Mouse (Mus musculus) hindbrain, embryonic 10.5 days (tissue): ENCODE data around the gene Gnat1. TPM values are rescaled to one million over a fixed set of nuclear protein-coding genes. Genes with fewer than 3 reads are reported as not detected.
A peak's percentile ranks its signal among the peaks of the same experiment; 100 is the strongest.

ENCODE experiments used
- DNase-seq: peaks from one replicate; pipeline ENCODE4 v3.0.0-alpha.2; 2017; ENCODE audit warnings: low spot score
- H3K27ac ChIP-seq: fragments of 300-500 bp; sonication (generic); 2 replicates; pipeline ENCODE4 v1.5.1; 2016; ENCODE audit warnings: mild to moderate bottlenecking, moderate library complexity
- H3K27me3 ChIP-seq: fragments of 300-500 bp; sonication (generic); 2 replicates; pipeline ENCODE4 v1.6.1; 2016; ENCODE audit warnings: mild to moderate bottlenecking; ENCODE audit not compliant: poor library complexity, insufficient read depth, severe bottlenecking
- H3K36me3 ChIP-seq: fragments of 300-500 bp; sonication (generic); 2 replicates; pipeline ENCODE4 v1.6.1; 2016; ENCODE audit warnings: mild to moderate bottlenecking, moderate library complexity
- H3K4me1 ChIP-seq: fragments of 300-500 bp; sonication (generic); replicated peaks from 2 replicates; pipeline ENCODE4 v1.6.1; 2016; ENCODE audit warnings: mild to moderate bottlenecking
- H3K4me3 ChIP-seq: fragments of 300-500 bp; sonication (generic); 2 replicates; pipeline ENCODE4 v1.5.1; 2016; ENCODE audit warnings: mild to moderate bottlenecking, moderate library complexity
- H3K9me3 ChIP-seq: fragments of 300-500 bp; sonication (generic); 2 replicates; pipeline ENCODE4 v1.6.1; 2016; ENCODE audit warnings: mild to moderate bottlenecking, moderate library complexity
- WGBS: fragments of 180-500 bp; shearing (Covaris S2); methylation state at CpG from one replicate; pipeline ENCODE4 v1.1.7; 2016; 5-methylcytosine and 5-hydroxymethylcytosine counted together
- polyA plus RNA-seq: library from polyadenylated mRNA; unstranded; fragments of >200 nt; fragmentation: Nextera tagmentation; extraction: Ambion mirVana; gene quantifications from 2 replicates; pipeline ENCODE4 v1.2.1, GENCODE M21; 2016

The Gnat1 gene
- polyA plus RNA-seq, 1 experiment from 2014 or later: 3.1 TPM

DNA sequence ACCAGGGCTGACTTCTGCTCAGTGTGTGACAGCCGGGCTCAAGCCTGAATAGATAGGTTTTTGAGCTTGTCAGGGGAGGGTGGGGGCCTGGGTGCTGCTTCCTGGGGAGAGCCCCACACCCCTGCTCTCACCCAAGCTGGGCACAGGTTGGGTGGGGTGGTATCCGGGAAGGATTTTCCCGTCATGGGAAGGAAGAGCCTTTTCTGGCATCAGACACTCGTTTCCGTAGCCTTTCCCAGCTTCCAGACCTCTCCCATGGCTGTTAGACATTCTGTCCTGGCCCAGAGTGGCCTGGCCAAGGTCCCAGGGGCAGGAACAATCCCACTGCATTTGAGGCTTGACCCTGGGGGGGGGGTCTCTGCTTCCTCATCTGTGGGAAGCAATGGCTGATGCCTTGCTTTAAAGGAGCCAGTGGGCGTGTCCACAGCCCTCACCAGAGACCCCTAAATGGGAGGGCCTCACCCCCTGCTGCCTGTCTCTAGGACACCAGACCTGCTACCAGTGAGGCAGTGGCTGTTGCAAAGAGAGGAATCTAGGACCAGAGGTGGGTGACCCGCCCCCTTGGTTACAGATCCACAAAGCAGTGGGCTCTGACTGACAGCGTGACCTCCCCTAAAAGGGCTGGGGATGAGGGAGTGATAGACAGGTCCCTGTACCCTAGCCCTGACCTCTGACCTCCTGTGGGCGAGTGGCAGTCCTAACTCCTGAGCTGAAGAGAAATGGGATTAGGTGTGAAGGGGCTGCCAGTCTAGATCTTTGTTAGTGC is 17.5 kb upstream of the Gnat1 start:
- Histone ChIP-seq H3K27ac (peak overlapping the region; percentile 84), H3K4me3 (peak overlapping the region; percentile 31), H3K4me1 (peaks cover 93% of the 10 kb centered on the region), H3K36me3 (peaks cover 56% of the 10 kb centered on the region), H3K27me3 (peaks cover 60% of the 10 kb centered on the region), H3K9me3 (no peaks in the 10 kb centered on the region)
- 16% methylated on average over 9 of the region's 9 CpGs for WGBS
- peak; percentile 89 for DNase-seq

GRCm38 (mm10) chr9:107696106-107696479 is 16.6 kb upstream of the Gnat1 start:
- peaks cover 60% of the 10 kb centered on the region for H3K27me3 ChIP-seq
- no peaks in the 10 kb centered on the region for H3K9me3 ChIP-seq
- H3K4me3 ChIP-seq: peak overlapping the region; percentile 19; the same call in 1 of the 2 replicates
- peak overlapping the region; percentile 84 for H3K27ac ChIP-seq
- peaks cover 90% of the 10 kb centered on the region for H3K4me1 ChIP-seq
- H3K36me3 ChIP-seq: peaks cover 56% of the 10 kb centered on the region
- no peak for DNase-seq
- 33% methylated on average over 6 of the region's 6 CpGs for WGBS

DNA sequence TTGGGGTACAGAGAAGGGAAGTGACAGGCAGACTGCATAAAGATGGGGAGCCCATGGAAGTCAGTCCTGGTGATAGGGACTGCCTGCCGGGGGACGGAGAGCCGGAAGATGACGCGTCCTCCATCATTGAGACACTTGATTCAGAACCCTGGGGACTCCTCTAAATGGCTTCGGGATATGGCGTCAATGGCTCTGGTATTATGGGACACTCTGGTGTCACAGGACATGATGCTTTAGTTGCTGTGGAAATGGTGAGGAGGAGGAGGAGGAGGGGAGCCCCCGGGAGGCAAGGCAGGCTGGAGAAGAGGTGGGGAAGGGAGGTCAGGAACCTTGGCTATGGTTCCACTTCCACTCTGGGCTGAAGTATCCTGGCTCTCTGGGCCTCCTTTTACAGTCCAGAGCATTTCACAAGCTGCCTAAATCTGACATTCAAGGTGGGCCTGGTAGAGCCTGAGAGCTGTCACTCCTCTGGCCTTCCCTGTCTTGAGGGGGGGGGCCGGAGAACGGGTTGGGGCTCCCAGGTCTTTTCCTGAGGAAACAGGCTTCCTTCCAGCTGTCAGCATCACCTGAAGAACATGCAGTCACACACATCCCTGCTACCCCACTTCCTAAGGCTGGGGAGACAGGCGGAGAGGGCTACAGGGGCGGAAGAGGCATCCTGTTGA is 16.1 kb upstream of the Gnat1 start:
- H3K36me3 ChIP-seq: peaks cover 56% of the 10 kb centered on the region
- H3K27ac ChIP-seq: peak overlapping the region; percentile 84
- peaks cover 60% of the 10 kb centered on the region for H3K27me3 ChIP-seq

GRCm38 (mm10) chr9:107694627-107695026 is 15.1 kb upstream of the Gnat1 start:
- Histone ChIP-seq H3K4me1 (peaks cover 78% of the 10 kb centered on the region), H3K4me3 (no peak overlapping the region), H3K9me3 (no peaks in the 10 kb centered on the region), H3K27ac (peak overlapping the region; percentile 62), H3K36me3 (peaks cover 59% of the 10 kb centered on the region), H3K27me3 (peaks cover 60% of the 10 kb centered on the region)
- WGBS: 75% methylated on average over 7 of the region's 7 CpGs
- DNase-seq: no peak

More for the DNA sequence above, 16.1 kb upstream of the Gnat1 start:
- peaks cover 87% of the 10 kb centered on the region for H3K4me1 ChIP-seq
- H3K9me3 ChIP-seq: no peaks in the 10 kb centered on the region
- 81% methylated on average over 12 of the region's 12 CpGs for WGBS
- H3K4me3 ChIP-seq: peak overlapping the region; percentile 19; the same call in 1 of the 2 replicates
- DNase-seq: no peak

DNA sequence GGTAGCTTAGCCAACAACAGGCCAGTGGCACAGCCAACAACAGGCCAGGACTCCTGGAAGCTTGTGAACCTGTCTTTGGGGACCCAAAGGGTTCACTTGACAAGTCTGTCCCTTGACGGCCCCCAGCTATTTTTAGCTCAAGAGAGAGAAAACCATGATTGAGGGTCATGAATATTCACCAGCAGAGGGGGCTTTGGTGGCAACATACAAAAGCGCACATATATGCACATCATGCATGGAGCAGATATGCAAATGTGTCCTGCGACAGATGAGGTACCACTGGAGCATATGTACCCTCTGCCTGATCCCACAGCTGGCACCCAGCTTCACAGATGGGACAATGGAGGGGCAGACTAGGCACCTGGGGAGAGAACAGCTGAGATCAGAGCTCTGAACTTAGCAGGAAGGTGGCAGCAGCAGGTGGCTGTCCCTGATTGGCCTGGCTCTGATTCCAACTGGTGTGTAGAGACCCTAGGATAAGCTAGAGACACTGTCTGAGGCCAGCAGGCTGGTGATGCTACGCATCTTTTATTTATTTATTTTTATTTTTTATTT is 14.0 kb upstream of the Gnat1 start:
- H3K4me3 ChIP-seq: no peak overlapping the region
- H3K4me1 ChIP-seq: peaks cover 67% of the 10 kb centered on the region
- H3K27me3 ChIP-seq: peaks cover 71% of the 10 kb centered on the region
- H3K9me3 ChIP-seq: no peaks in the 10 kb centered on the region
- no peak overlapping the region; the same call in 1 of the 2 replicates for H3K27ac ChIP-seq
- 71% methylated on average over 4 of the region's 4 CpGs for WGBS
- DNase-seq: no peak
- peaks cover 70% of the 10 kb centered on the region for H3K36me3 ChIP-seq

- DNase-seq: no peak
- Histone ChIP-seq H3K4me3 (no peak overlapping the region), H3K27me3 (peaks cover 77% of the 10 kb centered on the region), H3K27ac (peak overlapping the region; percentile 19; the same call in 1 of the 2 replicates), H3K36me3 (peaks cover 77% of the 10 kb centered on the region), H3K4me1 (peaks cover 59% of the 10 kb centered on the region), H3K9me3 (no peaks in the 10 kb centered on the region)
- WGBS: 75% methylated on average over 5 of the region's 5 CpGs
These were observed 13.3 kb upstream of the Gnat1 start for GRCm38 (mm10) chr9:107692785-107693184.

- H3K4me3 ChIP-seq: no peak overlapping the region
- H3K9me3 ChIP-seq: no peaks in the 10 kb centered on the region
- H3K27ac ChIP-seq: no peak overlapping the region
- peaks cover 49% of the 10 kb centered on the region for H3K4me1 ChIP-seq
- 83% methylated on average over 8 of the region's 8 CpGs for WGBS
- DNase-seq: no peak
- H3K36me3 ChIP-seq: peaks cover 96% of the 10 kb centered on the region
- peaks cover 85% of the 10 kb centered on the region for H3K27me3 ChIP-seq
These were observed 10.9 kb upstream of the Gnat1 start for GRCm38 (mm10) chr9:107690391-107690790.

GRCm38 (mm10) chr9:107688939-107689338 is 9.4 kb upstream of the Gnat1 start:
- Histone ChIP-seq H3K27me3 (peaks cover 74% of the 10 kb centered on the region), H3K36me3 (peaks cover 99% of the 10 kb centered on the region), H3K27ac (no peak overlapping the region; the same call in 1 of the 2 replicates), H3K4me3 (no peak overlapping the region), H3K4me1 (peaks cover 37% of the 10 kb centered on the region), H3K9me3 (no peaks in the 10 kb centered on the region)
- WGBS: 87% methylated on average over 7 of the region's 7 CpGs
- no peak for DNase-seq

DNA sequence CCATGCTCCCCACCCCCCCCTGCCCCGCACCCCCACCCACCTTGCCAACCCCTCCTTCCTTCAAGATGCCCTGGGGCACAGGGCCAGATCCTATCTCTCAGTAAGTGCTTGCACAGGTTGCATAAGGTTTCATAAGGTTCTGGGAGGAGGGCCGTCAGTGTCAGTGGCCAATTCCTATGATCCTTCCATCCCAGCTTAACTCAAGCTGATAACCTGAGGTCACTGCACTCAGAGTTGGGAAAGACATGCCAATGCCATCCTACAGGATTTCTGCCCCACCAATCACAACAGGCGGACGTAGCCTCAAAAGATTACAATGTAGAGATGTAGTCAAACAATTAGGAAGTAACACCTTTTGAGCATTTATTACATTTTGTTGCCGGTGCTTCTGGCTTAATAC is 8.9 kb upstream of the Gnat1 start:
- WGBS: 89% methylated on average over 5 of the region's 5 CpGs
- Histone ChIP-seq H3K36me3 (peaks cover 100% of the 10 kb centered on the region), H3K4me1 (peaks cover 33% of the 10 kb centered on the region)

GRCm38 (mm10) chr9:107685231-107685981 is 5.9 kb upstream of the Gnat1 start:
- DNase-seq: peak; percentile 69
- peaks cover 15% of the 10 kb centered on the region for H3K4me1 ChIP-seq
- H3K4me3 ChIP-seq: no peak overlapping the region
- H3K9me3 ChIP-seq: no peaks in the 10 kb centered on the region
- H3K36me3 ChIP-seq: peaks cover 89% of the 10 kb centered on the region
- H3K27ac ChIP-seq: peak overlapping the region; percentile 56; the same call in 1 of the 2 replicates
- 45% methylated on average over 17 of the region's 17 CpGs for WGBS
- H3K27me3 ChIP-seq: peaks cover 41% of the 10 kb centered on the region

More for the DNA sequence above, 8.9 kb upstream of the Gnat1 start:
- H3K9me3 ChIP-seq: no peaks in the 10 kb centered on the region
- H3K4me3 ChIP-seq: no peak overlapping the region
- H3K27me3 ChIP-seq: peaks cover 71% of the 10 kb centered on the region
- no peak overlapping the region for H3K27ac ChIP-seq
- DNase-seq: no peak

- H3K4me3 ChIP-seq: no peak overlapping the region
- H3K9me3 ChIP-seq: no peaks in the 10 kb centered on the region
- H3K27me3 ChIP-seq: peaks cover 31% of the 10 kb centered on the region
- peaks cover 59% of the 10 kb centered on the region for H3K36me3 ChIP-seq
- no peak for DNase-seq
- H3K4me1 ChIP-seq: peaks cover 17% of the 10 kb centered on the region
- H3K27ac ChIP-seq: no peak overlapping the region
- WGBS: 88% methylated on average over 20 of the region's 20 CpGs
These were observed 2.9 kb upstream of the Gnat1 start for GRCm38 (mm10) chr9:107682405-107682804.

- peaks cover 54% of the 10 kb centered on the region for H3K27me3 ChIP-seq
- WGBS: 92% methylated on average over 2 of the region's 2 CpGs
- no peak overlapping the region for H3K4me3 ChIP-seq
These were observed 651 bp downstream of the Gnat1 start for GRCm38 (mm10) chr9:107678861-107679260.

More at GRCm38 (mm10) chr9:107678861-107679260, 651 bp downstream of the Gnat1 start:
- DNase-seq: no peak
- peaks cover 29% of the 10 kb centered on the region for H3K4me1 ChIP-seq
- H3K27ac ChIP-seq: no peak overlapping the region
- H3K36me3 ChIP-seq: peaks cover 24% of the 10 kb centered on the region
- no peaks in the 10 kb centered on the region for H3K9me3 ChIP-seq
